ENCODE assay signal across 11 mouse cellular contexts in the genomic region with DNA sequence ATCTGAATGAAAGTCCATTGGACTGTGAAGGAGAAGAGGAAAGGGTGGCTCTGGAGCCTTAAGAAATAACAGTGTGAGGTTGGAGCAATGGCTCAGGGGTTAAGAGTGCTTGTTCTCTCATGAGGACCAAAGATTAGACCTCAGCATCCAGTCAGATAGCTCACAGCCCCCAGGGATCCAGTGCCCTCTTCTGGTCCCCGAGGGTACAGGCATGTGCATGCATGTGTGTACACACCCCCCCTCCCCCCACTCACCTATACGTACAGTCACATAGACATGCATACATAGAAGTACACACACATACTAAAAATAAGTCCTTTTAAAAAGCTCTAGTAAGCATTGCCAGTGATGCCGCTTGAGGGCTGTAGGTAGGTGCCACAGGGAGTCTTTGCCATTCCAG.
A peak's percentile ranks its signal among the peaks of the same experiment; 100 is the strongest.
DNase-seq lines count a peak whose midpoint lies in the region; ATAC-seq and TF ChIP-seq lines count a peak whose summit lies in the region.
"Had no signal": no experiment of that assay in that cellular context is flagged by ENCODE, and none has a peak within 500 bp of the region (broad histone marks: within the 10 kb centered on the region; RNA-seq: fewer than 3 reads in every experiment).

No protein-coding gene starts in this region.

- H3K4me3 ChIP-seq in hindbrain, postnatal 0 days (ENCODE audit: low read length), result no peak overlapping the region
- no peak overlapping the region for H3K4me3 ChIP-seq in hindbrain, embryonic 10.5 days
- no peak overlapping the region for H3K4me3 ChIP-seq in stomach, postnatal 0 days (ENCODE audit: low read depth, low read length)
- H3K4me3 ChIP-seq: erythroblast, embryonic 14.5 days had no signal

- H3K4me1 ChIP-seq in hindbrain, postnatal 0 days (ENCODE audit: insufficient read depth, low read length), result no peaks in the 10 kb centered on the region
- H3K4me1 ChIP-seq in hindbrain, embryonic 10.5 days (replicated peaks), result no peaks in the 10 kb centered on the region
- no peaks in the 10 kb centered on the region for H3K4me1 ChIP-seq in stomach, postnatal 0 days (replicated peaks; ENCODE audit: control insufficient read depth, insufficient read depth)

- TF ChIP-seq EP300 in stomach, postnatal 0 days (optimal IDR thresholded peaks at IDR 0.05), result no peak

- no peak overlapping the region for H3K9ac ChIP-seq in hindbrain, postnatal 0 days (replicated peaks; ENCODE audit: low read length)
- H3K9ac ChIP-seq in stomach, postnatal 0 days (ENCODE audit: low read length), result no peak overlapping the region

- DNase-seq in hindbrain, postnatal 0 days (ENCODE audit: low spot score), result peak; percentile 46
- DNase-seq in hindbrain, embryonic 10.5 days (ENCODE audit: low spot score), result no peak
- peak; percentile 33 for DNase-seq in thymus, postnatal 0 days (ENCODE audit: low spot score)
- DNase-seq in thymus, postnatal 25 days, result no peak
- DNase-seq in R1 (ENCODE audit: low read depth, low spot score), result peak; percentile 23
- DNase-seq in stomach, postnatal 0 days (ENCODE audit: low spot score), result peak; percentile 23
- DNase-seq in left cerebral cortex, adult 18-20 months (ENCODE audit: low spot score in 2 of 2), result no peak
- DNase-seq: adrenal gland, postnatal 25 days; heart, postnatal 10 days had no signal

- TF ChIP-seq CTCF in hindbrain, postnatal 0 days (IDR thresholded peaks at IDR 0.05; ENCODE audit: low read depth), result peak; percentile 52
- TF ChIP-seq CTCF in stomach, postnatal 0 days (IDR thresholded peaks at IDR 0.05; ENCODE audit: low read depth), result peak; percentile 59

- 81% methylated on average over 3 of the region's 3 CpGs for WGBS in hindbrain, postnatal 0 days
- WGBS in hindbrain, embryonic 10.5 days, result 88% methylated on average over 3 of the region's 3 CpGs
- 77% methylated on average over 3 of the region's 3 CpGs for WGBS in stomach, postnatal 0 days

- ATAC-seq in hindbrain, postnatal 0 days, result no peak
- no peak for ATAC-seq in stomach, postnatal 0 days (ENCODE audit: low FRiP score, low TSS enrichment)

- no peaks in the 10 kb centered on the region for H3K9me3 ChIP-seq in hindbrain, postnatal 0 days (ENCODE audit: low read length)
- no peaks in the 10 kb centered on the region for H3K9me3 ChIP-seq in hindbrain, embryonic 10.5 days
- no peaks in the 10 kb centered on the region for H3K9me3 ChIP-seq in stomach, postnatal 0 days (ENCODE audit: control insufficient read depth, low read length)

- no peaks in the 10 kb centered on the region for H3K27me3 ChIP-seq in hindbrain, postnatal 0 days (ENCODE audit: insufficient read depth, low read length)
- no peaks in the 10 kb centered on the region for H3K27me3 ChIP-seq in hindbrain, embryonic 10.5 days (ENCODE audit: insufficient read depth, poor library complexity, severe bottlenecking)
- H3K27me3 ChIP-seq in stomach, postnatal 0 days (ENCODE audit: control insufficient read depth, insufficient read depth, low read length), result no peaks in the 10 kb centered on the region

- no peak overlapping the region for H3K27ac ChIP-seq in hindbrain, postnatal 0 days
- H3K27ac ChIP-seq in hindbrain, embryonic 10.5 days, result no peak overlapping the region
- H3K27ac ChIP-seq in stomach, postnatal 0 days (replicated peaks), result no peak overlapping the region
- H3K27ac ChIP-seq: macrophage had no signal

- H3K36me3 ChIP-seq in hindbrain, postnatal 0 days (ENCODE audit: insufficient read depth, low read length), result peaks cover 21% of the 10 kb centered on the region
- H3K36me3 ChIP-seq in hindbrain, embryonic 10.5 days, result peaks cover 87% of the 10 kb centered on the region
- no peaks in the 10 kb centered on the region for H3K36me3 ChIP-seq in stomach, postnatal 0 days (ENCODE audit: control insufficient read depth, insufficient read depth, low read length)

- no peak overlapping the region for H3K4me2 ChIP-seq in hindbrain, postnatal 0 days (ENCODE audit: low read depth, low read length)
- H3K4me2 ChIP-seq in stomach, postnatal 0 days (replicated peaks; ENCODE audit: low read depth), result no peak overlapping the region

Comparison
In these comparisons a context has a peak if more than half of its experiments do, and no peak if none do; other contexts are left out.
1. DNase-seq: peak in hindbrain, postnatal 0 days (single experiment), thymus, postnatal 0 days (single experiment), R1 (single experiment) and stomach, postnatal 0 days (single experiment); none in hindbrain, embryonic 10.5 days (single experiment), thymus, postnatal 25 days (single experiment) and left cerebral cortex, adult 18-20 months (0 of 2).